Mouse (Mus musculus) midbrain, embryonic 12.5 days (tissue): ENCODE data around the gene Ddb2. TPM values are rescaled to one million over a fixed set of nuclear protein-coding genes. Genes with fewer than 3 reads are reported as not detected.

Experiments
- ATAC-seq: fragments of 200-750 bp; cut with Nextera tagmentation; 2 replicates; pipeline ENCODE4 v1.8.0; 2017; ENCODE audit warnings: low read depth, moderate TSS enrichment, moderate library complexity; ENCODE audit not compliant: low FRiP score
- H3K27ac ChIP-seq: fragments of 300-500 bp; sonication (generic); replicated peaks from 2 replicates; pipeline ENCODE4 v1.5.1; 2016; ENCODE audit warnings: mild to moderate bottlenecking
- H3K27me3 ChIP-seq: fragments of 300-500 bp; sonication (generic); 2 replicates; pipeline ENCODE4 v1.6.1; 2016; ENCODE audit warnings: mild to moderate bottlenecking
- H3K36me3 ChIP-seq: fragments of 300-500 bp; sonication (generic); 2 replicates; pipeline ENCODE4 v1.6.1; 2016
- H3K4me1 ChIP-seq: fragments of 300-500 bp; sonication (generic); 2 replicates; pipeline ENCODE4 v1.6.1; 2016
- H3K4me2 ChIP-seq: fragments of 300-500 bp; sonication (generic); replicated peaks from 2 replicates; pipeline ENCODE4 v1.6.1; 2016; ENCODE audit warnings: mild to moderate bottlenecking, moderate library complexity
- H3K4me3 ChIP-seq: fragments of 300-500 bp; sonication (generic); 2 replicates; pipeline ENCODE4 v1.5.1; 2016; ENCODE audit warnings: mild to moderate bottlenecking
- H3K9ac ChIP-seq: fragments of 300-500 bp; sonication (generic); replicated peaks from 2 replicates; pipeline ENCODE4 v1.6.1; 2016; ENCODE audit warnings: mild to moderate bottlenecking, moderate library complexity
- H3K9me3 ChIP-seq: fragments of 300-500 bp; sonication (generic); 2 replicates; pipeline ENCODE4 v1.6.1; 2016; ENCODE audit warnings: mild to moderate bottlenecking
- WGBS: fragments of 180-500 bp; shearing (Covaris S2); methylation state at CpG from one replicate; pipeline ENCODE4 v1.1.7; 2016; 5-methylcytosine and 5-hydroxymethylcytosine counted together
- polyA plus RNA-seq: library from polyadenylated mRNA; unstranded; fragments of >200 nt; fragmentation: Nextera tagmentation; extraction: Ambion mirVana; gene quantifications from 2 replicates; pipeline ENCODE4 v1.2.1, GENCODE M21; 2016

Ddb2 gene
- polyA plus RNA-seq, 1 experiment from 2014 or later, result 9.0 TPM

- peak within 1 kb of the TSS; percentile 92 for H3K27ac ChIP-seq
- peak within 1 kb of the TSS; percentile 85 for H3K4me3 ChIP-seq
- peaks cover 46% of the 10 kb centered on the region for H3K36me3 ChIP-seq
- WGBS, result 3% methylated on average over 72 of the region's 72 CpGs
- peak within 1 kb of the TSS; percentile 86 for H3K4me2 ChIP-seq
- ATAC-seq, result peak; percentile 99
- H3K4me1 ChIP-seq, result peaks cover 17% of the 10 kb centered on the region
- no peaks in the 10 kb centered on the region for H3K9me3 ChIP-seq
- H3K27me3 ChIP-seq, result no peaks in the 10 kb centered on the region
- peak within 1 kb of the TSS; percentile 89 for H3K9ac ChIP-seq
These were observed 28.2 kb upstream of the Ddb2 start, which contains the start of gene Arfgap2 for GRCm38 (mm10) chr2:91264711-91265681. Arfgap2 (plus strand) TSS chr2:91264974.

DNA sequence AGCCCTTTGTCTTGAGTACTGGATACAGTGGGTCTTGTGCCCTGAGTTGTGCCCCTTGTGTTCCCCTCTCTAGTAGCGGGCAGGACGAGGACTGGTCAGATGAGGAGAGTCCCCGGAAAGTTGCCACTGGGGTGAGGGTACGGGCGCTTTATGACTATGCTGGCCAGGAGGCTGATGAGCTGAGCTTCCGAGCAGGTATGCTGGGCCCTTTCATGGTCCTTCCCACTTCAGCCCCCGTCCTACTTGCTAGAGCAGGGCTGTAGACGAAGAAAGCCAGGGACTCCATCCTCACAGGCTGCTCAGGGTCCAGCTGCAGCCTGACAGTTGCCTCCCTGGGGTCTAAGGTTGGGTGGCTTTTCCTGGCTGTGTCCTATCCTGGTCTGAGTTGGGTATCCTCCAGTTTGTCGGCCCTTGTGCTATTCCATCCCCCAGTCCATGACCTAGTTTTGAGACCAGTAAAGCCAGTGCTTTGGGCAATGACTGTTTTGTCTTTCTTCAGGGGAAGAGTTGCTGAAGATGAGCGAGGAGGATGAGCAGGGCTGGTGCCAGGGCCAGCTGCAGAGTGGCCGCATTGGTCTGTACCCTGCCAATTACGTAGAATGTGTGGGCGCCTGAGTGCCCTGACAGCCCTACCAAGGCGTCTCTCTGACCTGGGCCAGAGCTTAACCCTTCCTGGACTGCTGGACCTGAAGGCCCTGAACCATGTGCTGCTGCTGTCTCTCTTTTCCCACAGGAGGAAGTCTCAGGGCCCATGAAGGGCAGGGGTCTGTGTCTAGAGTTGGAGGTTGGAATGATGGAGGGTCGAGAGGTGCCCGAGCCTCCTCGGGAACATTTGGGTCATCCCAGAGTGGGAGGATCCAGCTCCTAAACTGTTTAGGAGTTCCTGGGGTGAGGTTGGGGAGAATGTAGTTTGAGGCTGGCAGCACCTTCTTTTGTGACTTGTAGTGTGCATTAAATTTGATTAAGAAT, 27.2 kb upstream of the Ddb2 start:
- peak overlapping the region; percentile 86 for H3K4me2 ChIP-seq
- WGBS, result 92% methylated on average over 17 of the region's 17 CpGs
- H3K36me3 ChIP-seq, result peaks cover 36% of the 10 kb centered on the region
- ATAC-seq, result no peak
- peak overlapping the region; percentile 92 for H3K27ac ChIP-seq
- peak overlapping the region; percentile 58 for H3K9ac ChIP-seq
- H3K9me3 ChIP-seq, result no peaks in the 10 kb centered on the region
- peak overlapping the region; percentile 85 for H3K4me3 ChIP-seq
- H3K4me1 ChIP-seq, result peaks cover 17% of the 10 kb centered on the region
- H3K27me3 ChIP-seq, result no peaks in the 10 kb centered on the region

DNA sequence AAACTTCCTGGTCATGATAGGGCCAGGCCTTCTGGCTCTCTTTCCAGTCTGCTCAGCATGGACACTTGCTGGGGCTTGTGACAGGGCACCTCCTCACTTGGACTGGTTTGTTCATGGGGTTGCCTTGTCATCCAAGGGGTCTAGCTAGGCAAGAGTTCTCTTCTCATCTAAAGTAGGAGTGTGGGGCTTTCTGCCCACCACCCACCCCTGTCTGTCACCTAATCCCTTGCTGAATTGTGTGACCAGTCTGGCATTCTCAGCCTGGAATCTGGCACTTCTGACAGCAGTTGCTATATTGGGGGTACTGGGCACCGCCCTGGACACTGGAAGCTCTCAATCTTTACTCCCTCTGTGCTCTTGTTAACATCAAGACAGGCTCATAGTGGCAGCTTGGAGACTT, 22.7 kb upstream of the Ddb2 start:
- H3K9ac ChIP-seq, result 0 out of 2 replicates have a peak overlapping the region, but pooled peaks have one; percentile 5

GRCm38 (mm10) chr2:91258830-91259229, 22.0 kb upstream of the Ddb2 start:
- no peak overlapping the region for H3K4me3 ChIP-seq
- H3K4me2 ChIP-seq, result no peak overlapping the region
- no peaks in the 10 kb centered on the region for H3K9me3 ChIP-seq
- WGBS, result 79% methylated on average over 1 of the region's 1 CpGs
- H3K27ac ChIP-seq, result no peak overlapping the region
- ATAC-seq, result no peak
- no peak overlapping the region for H3K9ac ChIP-seq
- H3K36me3 ChIP-seq, result 0 out of 2 replicates have a peak, but pooled peaks cover 11% of the 10 kb centered on the region
- H3K27me3 ChIP-seq, result peaks cover 39% of the 10 kb centered on the region
- H3K4me1 ChIP-seq, result peaks cover 37% of the 10 kb centered on the region

More for the DNA sequence above, 22.7 kb upstream of the Ddb2 start:
- Histone ChIP-seq H3K4me1 (peaks cover 42% of the 10 kb centered on the region), H3K4me3 (no peak overlapping the region), H3K36me3 (0 out of 2 replicates have a peak, but pooled peaks cover 11% of the 10 kb centered on the region), H3K4me2 (no peak overlapping the region), H3K27ac (no peak overlapping the region), H3K9me3 (no peaks in the 10 kb centered on the region), H3K27me3 (peaks cover 34% of the 10 kb centered on the region)
- ATAC-seq, result no peak
- 96% methylated on average over 1 of the region's 1 CpGs for WGBS

DNA sequence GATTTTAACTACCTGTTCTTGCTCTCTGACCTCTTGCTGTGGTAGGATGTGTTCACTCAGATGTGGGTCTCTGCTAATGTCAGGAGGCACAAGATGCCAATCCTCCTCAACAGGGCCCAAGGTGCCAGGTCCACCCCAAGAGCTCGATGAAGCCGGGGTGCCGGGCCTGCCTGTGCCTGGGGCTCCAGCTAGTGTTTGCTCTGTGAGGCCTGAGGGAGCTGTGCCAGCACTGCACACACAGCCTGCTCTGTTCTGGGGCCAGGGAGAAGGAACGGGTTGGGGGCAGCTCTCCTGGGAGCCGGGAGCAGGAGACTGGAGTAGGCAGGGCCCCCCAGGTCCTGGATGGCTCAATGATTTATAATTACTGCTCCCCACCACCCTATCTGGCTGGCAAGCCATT, 21.3 kb upstream of the Ddb2 start:
- Histone ChIP-seq H3K36me3 (0 out of 2 replicates have a peak, but pooled peaks cover 8% of the 10 kb centered on the region), H3K4me1 (peaks cover 37% of the 10 kb centered on the region), H3K4me3 (peak overlapping the region; percentile 60), H3K9me3 (no peaks in the 10 kb centered on the region), H3K27ac (no peak overlapping the region; the same call in 1 of the 2 replicates), H3K4me2 (peak overlapping the region; percentile 99), H3K27me3 (peaks cover 39% of the 10 kb centered on the region), H3K9ac (peak overlapping the region; percentile 72)
- ATAC-seq, result no peak
- 81% methylated on average over 5 of the region's 5 CpGs for WGBS

GRCm38 (mm10) chr2:91257126-91257980, 20.6 kb upstream of the Ddb2 start:
- H3K4me1 ChIP-seq, result peaks cover 37% of the 10 kb centered on the region
- H3K4me3 ChIP-seq, result peak overlapping the region; percentile 60
- H3K4me2 ChIP-seq, result peak overlapping the region; percentile 99
- peaks cover 39% of the 10 kb centered on the region for H3K27me3 ChIP-seq
- H3K36me3 ChIP-seq, result 0 out of 2 replicates have a peak, but pooled peaks cover 4% of the 10 kb centered on the region
- peak; percentile 64 for ATAC-seq
- H3K9me3 ChIP-seq, result no peaks in the 10 kb centered on the region
- 1% methylated on average over 22 of the region's 22 CpGs for WGBS
- H3K9ac ChIP-seq, result peak overlapping the region; percentile 72
- H3K27ac ChIP-seq, result peak overlapping the region; percentile 39

- no peaks in the 10 kb centered on the region for H3K36me3 ChIP-seq
- H3K9ac ChIP-seq, result peak overlapping the region; percentile 72
- peak overlapping the region; percentile 99 for H3K4me2 ChIP-seq
- peaks cover 37% of the 10 kb centered on the region for H3K4me1 ChIP-seq
- H3K27ac ChIP-seq, result peak overlapping the region; percentile 39; the same call in 1 of the 2 replicates
- peaks cover 39% of the 10 kb centered on the region for H3K27me3 ChIP-seq
- H3K9me3 ChIP-seq, result no peaks in the 10 kb centered on the region
- ATAC-seq, result peak; percentile 64
- WGBS, result under 1% methylated on average over 52 of the region's 52 CpGs
- H3K4me3 ChIP-seq, result peak overlapping the region; percentile 60
These were observed 19.7 kb upstream of the Ddb2 start for GRCm38 (mm10) chr2:91256256-91257125.

- H3K27me3 ChIP-seq, result peaks cover 39% of the 10 kb centered on the region
- WGBS, result under 1% methylated on average over 27 of the region's 27 CpGs
These were observed 18.9 kb upstream of the Ddb2 start, which contains the start of gene Pacsin3 for GRCm38 (mm10) chr2:91255661-91256150. Pacsin3 (plus strand) TSS chr2:91255954.

DNA sequence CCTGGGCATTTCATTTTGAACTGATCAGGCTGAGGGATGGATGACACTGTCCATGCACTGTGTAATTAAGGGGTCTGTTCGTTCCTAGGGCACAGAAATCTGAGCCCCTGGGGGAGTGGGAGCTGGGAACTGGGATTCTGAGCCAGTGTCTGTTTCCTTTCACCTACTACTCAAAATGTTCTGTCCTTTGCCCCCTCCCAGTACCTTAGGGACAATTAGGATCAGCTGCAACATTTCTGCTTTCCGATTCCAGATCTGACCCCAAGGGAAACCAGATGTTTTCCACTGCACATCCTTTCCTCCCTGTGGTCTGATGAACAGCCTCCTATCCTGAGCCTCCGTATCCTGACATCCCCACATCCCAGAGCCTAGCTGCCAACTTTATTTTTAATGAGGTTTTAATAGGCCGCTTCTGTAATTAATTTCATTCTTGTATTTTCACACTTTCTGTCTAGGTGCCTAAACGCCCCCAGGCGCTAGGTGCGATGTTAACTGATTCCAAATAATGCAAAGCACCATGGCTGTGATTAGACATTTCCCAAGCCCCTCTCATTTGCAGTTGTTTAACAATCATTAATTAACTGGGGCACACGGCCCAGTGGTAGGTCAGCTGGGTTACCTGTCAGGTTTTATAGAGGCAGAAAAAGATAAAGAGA, 18.1 kb upstream of the Ddb2 start:
- peaks cover 37% of the 10 kb centered on the region for H3K4me1 ChIP-seq
- H3K4me2 ChIP-seq, result 0 out of 2 replicates have a peak overlapping the region, but pooled peaks have one; percentile 99
- H3K4me3 ChIP-seq, result no peak overlapping the region
- 34% methylated on average over 8 of the region's 8 CpGs for WGBS
- H3K27ac ChIP-seq, result no peak overlapping the region
- peaks cover 39% of the 10 kb centered on the region for H3K27me3 ChIP-seq
- H3K9ac ChIP-seq, result no peak overlapping the region
- no peak for ATAC-seq
- H3K36me3 ChIP-seq, result no peaks in the 10 kb centered on the region
- no peaks in the 10 kb centered on the region for H3K9me3 ChIP-seq

More at GRCm38 (mm10) chr2:91255661-91256150, 18.9 kb upstream of the Ddb2 start, which contains the start of gene Pacsin3:
- Histone ChIP-seq H3K4me3 (peak within 1 kb of the TSS; percentile 60), H3K9ac (peak within 1 kb of the TSS; percentile 72), H3K27ac (peak within 1 kb of the TSS; percentile 26; the same call in 1 of the 2 replicates), H3K36me3 (no peaks in the 10 kb centered on the region), H3K4me1 (peaks cover 37% of the 10 kb centered on the region), H3K9me3 (no peaks in the 10 kb centered on the region), H3K4me2 (peak within 1 kb of the TSS; percentile 99)
- ATAC-seq, result peak; percentile 52; the same call in 1 of the 2 replicates
